Mouse (Mus musculus): Measurements from ENCODE around the gene Srp72.
"Not testable (repeated sequence)": the region's sequence is repeated elsewhere in the genome, so short reads cannot be mapped to it uniquely, and the experiment has no call there.

Srp72 gene

GRCm38 (mm10) chr5:76964651-76965050, 9.8 kb upstream of the Srp72 start:
- DNase-seq (ENCODE audit: low spot score) = no peak

DNA sequence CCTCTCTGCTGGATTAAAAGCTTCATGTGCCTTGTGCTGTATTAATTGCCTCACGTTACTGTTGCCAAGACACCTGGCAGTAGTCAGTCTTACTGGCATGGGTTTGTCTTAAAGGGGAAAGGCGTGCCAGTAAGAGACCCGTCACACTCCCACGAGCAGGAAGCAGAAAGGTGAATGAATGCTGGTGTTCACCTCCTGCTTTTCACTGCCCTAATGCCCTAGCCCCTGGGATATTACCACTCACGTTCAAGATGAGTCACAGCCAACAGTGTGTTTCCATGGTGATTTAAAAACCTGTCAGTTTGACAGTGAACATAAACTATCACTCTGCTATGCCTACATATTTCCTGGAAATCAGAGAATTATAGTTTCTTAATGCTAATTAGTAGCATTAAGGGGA, 5.2 kb upstream of the Srp72 start:
- no peak for DNase-seq (ENCODE audit: low spot score)

- not testable (repeated sequence) for DNase-seq (ENCODE audit: low spot score)
Observed at GRCm38 (mm10) chr5:76971115-76971514, 3.4 kb upstream of the Srp72 start.

DNA sequence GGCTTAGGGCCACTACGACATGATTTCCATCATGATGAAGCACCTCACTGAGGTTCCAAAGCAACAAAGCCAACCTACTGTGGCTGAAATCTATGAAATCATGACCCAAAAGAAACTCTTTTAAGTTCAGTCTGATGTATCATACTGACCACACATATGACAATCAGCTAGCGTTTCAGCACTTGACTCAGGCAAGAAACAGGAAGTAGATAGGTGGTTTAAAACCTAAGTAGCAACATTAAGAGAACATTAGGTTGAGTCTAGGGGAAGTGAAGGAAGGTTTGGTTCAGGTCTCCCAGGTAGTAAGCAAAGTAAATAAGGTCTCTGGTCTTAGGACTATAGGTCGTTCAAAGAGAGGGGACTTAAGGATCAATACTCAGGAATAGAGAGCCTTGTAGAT, 995 bp upstream of the Srp72 start:
- DNase-seq (ENCODE audit: low spot score) = no peak

DNA sequence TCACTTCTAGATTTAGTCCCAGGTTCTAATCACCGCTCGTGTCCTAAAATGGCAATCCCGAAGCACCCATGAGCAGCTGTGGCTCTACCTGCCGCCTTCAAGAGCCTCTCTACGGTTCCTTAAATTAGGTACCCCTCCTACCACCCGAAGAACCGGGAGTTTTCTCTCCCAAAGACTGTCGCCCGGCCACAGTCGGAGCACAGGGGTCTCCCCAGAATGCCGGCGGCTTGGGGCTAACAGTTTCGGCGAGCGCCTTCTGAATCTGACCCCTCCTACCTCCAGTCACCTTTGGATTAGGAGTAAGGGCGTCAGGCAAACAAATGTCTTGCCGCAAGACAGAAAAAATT, 303 bp upstream of the Srp72 start:
- no peak for DNase-seq (ENCODE audit: low spot score)

GRCm38 (mm10) chr5:76975736-76976135, 1.3 kb downstream of the Srp72 start:
- no peak for DNase-seq (ENCODE audit: low spot score)

DNA sequence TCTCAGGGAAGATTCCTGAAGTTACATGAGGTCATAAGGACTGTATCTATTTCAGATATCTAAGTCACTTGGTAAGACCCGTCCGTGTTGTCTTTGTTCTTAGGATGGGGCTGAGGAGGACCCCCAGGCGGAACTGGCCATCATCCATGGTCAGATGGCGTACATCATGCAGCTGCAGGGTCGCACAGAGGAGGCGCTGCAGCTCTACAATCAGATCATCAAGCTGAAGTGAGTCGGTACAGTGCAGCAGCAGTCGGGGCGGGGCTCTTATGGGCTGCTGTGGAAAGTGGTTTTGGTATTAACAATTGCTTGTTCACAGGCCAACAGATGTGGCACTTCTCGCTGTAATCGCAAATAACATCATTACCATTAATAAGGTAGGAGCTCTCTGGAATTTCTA, 9.5 kb downstream of the Srp72 start:
- DNase-seq (ENCODE audit: low spot score) = no peak

GRCm38 (mm10) chr5:76990789-76991188, 16.3 kb downstream of the Srp72 start:
- no peak for DNase-seq (ENCODE audit: low spot score)

DNA sequence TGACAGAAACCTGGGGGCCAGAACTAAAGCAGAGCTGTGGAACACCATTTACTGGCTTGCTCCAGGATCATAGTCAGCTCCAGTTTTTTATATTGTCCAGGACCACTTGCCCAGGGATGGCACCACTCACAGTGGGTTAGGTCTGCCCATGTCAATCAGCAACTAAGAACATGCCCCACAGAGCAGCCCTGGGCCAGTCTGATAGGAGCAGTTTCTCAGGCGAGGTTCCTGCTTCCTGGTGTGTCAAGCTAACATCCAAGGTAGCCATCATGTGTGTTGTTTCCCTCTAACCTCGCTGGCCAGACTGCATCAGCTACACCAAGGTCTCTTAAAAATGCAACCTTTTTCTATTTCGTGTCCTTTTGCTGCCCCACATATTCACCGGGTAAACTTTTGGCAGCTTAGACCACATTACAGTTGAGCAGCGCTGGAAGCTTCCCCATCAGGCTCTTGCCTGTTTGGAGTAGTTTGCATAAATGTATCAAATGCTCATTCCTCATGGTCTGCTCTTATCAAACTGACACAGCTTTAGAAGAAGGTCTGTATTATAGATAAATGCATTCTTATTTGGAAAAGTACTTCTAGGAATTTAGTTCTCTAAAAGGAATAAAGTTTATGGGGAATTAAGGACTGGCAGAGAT, 18.8 kb downstream of the Srp72 start:
- no peak for DNase-seq (ENCODE audit: low spot score)

GRCm38 (mm10) chr5:76998416-76998815, 23.9 kb downstream of the Srp72 start:
- DNase-seq (ENCODE audit: low spot score) = no peak

DNA sequence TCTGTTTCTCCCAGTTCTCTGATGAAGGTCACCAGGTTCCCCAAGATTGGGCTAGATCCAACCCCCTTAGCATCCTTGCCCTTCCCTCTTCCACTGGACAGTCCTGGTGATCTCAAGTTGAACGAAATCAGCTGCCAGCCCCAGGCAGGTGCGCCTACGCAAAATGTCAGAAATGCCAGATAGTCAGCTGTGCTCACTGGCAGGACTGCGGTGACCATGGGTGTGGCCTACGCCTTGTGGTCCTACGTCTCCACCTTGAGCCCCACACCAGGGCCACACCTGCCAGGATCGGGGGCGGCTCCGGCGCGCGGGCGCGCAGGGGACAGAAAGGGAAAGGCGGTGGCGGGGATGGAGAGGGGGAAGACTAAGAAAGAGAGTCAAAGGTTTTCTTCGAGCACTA, 26.7 kb downstream of the Srp72 start:
- DNase-seq (ENCODE audit: low spot score) = no peak

DNA sequence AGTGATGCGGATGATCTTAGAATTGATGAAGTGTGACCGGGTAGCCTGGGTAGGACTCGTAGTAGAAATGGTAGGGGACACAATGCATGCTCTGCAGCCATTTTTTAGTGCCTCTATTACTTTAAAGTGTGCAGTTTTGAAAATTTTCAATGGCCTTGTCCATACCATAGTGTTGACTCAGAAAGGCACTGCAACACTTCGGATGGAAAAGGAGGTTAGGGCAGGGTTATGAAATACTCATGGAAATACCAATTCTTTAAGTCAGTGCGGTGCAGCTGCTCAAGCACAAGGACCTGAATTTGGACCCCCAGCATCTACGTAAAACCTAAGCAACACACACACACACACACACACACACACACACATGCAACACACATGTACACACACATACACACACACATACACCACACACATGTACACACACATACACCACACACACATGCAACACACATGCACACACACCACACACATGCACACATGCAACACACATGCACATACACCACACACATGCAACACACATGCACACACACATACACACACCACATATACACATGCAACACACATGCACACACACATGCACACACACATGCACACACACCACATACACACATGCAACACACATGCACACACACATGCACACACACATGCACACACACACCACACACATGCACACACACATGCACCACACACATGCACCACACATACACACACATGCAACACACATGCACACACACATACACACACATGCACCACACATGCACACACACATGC, 29.8 kb downstream of the Srp72 start, which contains the start of gene Arl9:
Gene Arl9 (plus strand): TSS at position 5 of the 771 bp plus-strand sequence.
- no peak for DNase-seq (ENCODE audit: low spot score)

DNA sequence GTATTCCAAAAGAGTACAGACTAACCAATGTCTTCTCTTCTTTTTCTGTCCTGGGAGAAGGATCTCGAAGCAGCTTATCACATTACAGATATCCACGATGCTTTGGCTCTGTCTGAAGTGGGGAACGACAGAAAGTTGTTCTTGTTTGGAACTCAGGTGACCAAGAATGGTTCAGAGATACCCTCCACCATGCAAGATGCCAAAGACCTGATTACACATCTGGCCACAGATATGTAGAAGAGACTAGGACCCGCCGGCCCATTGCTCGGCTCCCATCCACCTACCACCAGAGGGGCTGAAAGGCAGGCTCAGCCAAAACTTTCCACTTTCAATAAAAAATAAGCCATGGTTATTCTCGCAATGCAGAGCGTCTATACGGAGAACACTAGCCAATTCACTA, 35.9 kb downstream of the Srp72 start:
- no peak for DNase-seq (ENCODE audit: low spot score)

GRCm38 (mm10) chr5:77011082-77011481, 36.6 kb downstream of the Srp72 start:
- DNase-seq (ENCODE audit: low spot score) = no peak

DNA sequence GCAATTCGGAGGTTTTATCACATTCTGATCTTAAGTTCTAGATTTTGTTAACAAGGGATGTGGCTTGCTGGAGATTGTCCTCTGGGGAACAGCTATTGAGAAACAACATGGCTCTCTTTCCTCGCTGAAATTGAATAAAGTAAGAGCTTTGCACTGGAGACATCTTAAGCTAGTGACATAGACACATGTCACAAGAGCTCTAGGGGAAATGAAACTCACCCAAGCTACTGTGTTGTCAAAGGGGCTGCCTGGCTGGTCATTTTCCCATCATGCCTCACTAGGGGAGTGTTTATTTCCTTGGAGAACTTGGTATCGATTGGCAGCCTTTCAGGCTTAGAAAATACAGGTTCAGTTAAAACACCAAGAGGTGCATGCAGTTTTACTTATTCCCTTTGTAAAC, 38.7 kb downstream of the Srp72 start:
- DNase-seq (ENCODE audit: low spot score) = no peak

- peak; percentile 58 for DNase-seq (ENCODE audit: low spot score)
Observed at GRCm38 (mm10) chr5:77015544-77016482, 41.3 kb downstream of the Srp72 start, which contains the start of gene Thegl. TSS of gene Thegl (plus strand) at chr5:77016023.

DNA sequence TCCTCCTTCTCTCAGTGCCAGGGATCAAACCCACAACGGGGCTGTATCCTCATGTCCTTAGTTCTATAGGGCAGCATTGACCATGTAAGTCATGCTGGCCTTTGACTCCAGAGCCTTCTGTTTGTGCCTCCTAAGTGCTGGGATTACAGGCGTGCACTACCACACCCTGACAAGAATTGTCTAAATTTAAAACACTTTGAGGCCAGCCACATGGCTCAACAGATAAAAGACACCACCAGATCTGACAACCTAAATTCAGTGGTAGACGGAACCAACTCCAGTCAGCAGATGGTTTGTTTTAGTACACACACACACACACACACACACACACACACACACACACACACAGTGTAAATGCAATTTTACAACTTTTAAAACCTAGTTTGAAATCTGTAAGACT, 53.6 kb downstream of the Srp72 start:
- no peak for DNase-seq (ENCODE audit: low spot score)

GRCm38 (mm10) chr5:77029735-77030134, 55.3 kb downstream of the Srp72 start:
- peak; percentile 39 for DNase-seq (ENCODE audit: low spot score)

DNA sequence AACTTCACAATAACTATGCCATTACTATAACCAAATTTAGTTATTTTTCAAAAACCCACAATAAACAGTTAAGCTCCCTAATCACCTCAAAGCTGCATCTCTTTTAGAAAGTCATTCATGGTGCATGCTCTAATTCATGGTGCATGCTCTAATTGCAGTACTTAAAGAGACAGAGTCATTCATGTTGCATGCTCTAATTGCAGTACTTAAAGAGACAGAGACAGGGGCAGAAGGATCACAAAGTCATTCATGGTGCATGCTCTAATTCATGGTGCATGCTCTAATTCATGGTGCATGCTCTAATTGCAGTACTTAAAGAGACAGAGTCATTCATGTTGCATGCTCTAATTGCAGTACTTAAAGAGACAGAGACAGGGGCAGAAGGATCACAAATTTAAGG, 60.6 kb downstream of the Srp72 start:
- not testable (repeated sequence) for DNase-seq (ENCODE audit: low spot score)

DNA sequence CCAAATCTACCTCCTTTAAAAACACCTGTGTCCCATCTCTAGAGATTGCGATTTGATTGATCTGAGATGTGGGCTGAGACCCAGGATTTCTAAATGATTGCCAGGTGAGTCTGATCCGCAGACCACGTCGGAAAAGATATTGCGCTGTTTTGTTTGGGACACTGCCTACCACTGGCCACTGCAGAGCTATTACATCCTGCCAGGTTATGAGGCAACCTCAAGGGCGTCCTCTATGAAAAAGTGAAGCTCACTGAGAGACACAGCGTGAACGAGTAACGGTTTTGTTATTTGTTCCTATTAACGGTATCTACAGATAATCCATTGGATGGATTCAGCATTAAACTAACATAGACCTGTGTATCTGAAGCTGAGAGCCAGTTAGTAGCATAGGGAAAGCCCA, 64.0 kb downstream of the Srp72 start:
- DNase-seq (ENCODE audit: low spot score) = no peak

DNA sequence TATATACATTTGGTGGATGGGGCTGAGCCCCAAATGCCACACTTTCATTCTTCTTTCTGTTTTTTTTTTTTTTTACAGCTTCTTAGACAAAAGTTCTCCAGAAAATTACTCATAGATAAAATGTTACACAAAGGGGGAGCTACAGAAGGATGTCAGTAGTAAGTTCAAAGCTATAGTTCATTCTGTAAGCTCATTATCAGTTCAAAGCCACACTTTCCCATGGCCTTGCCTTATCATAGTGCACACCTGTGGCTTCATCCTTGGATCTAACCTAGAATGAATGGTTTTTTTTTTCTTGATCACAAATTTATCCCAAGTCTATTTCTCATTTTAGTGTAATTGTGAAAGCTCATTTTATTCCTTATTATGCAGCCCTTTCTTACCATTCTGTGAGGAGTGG, 64.9 kb downstream of the Srp72 start:
- no peak for DNase-seq (ENCODE audit: low spot score)

DNA sequence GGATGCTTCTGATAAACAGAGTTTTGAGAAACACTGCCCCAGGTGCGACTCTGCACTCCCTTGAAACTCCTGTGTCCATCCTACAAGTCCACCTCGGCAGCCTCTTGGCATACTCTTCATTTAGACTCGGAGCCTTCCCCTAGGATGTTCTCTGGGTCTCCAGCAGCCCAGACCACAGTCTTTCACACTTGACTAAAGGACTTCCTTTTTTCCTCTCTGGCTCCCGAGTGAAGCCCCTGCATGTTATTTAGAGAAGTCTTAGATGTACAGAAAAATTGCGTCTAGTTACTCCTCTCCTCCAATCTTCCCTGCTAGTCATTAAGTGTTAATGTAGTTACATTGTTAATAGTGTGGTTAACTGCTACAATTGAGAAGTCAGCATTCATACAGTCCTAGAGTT, 69.9 kb downstream of the Srp72 start:
- DNase-seq (ENCODE audit: low spot score) = no peak
